Mouse (Mus musculus): Measurements from ENCODE around the gene Med22. TPM values are rescaled to one million over a fixed set of nuclear protein-coding genes. Genes with fewer than 3 reads are reported as not detected.
"Not testable (repeated sequence)": the region's sequence is repeated elsewhere in the genome, so short reads cannot be mapped to it uniquely, and the experiment has no call there.

The Med22 gene
- total RNA-seq, 2 experiments from 2014 or later, result 44.5 to 46.6 TPM

- no peak for TF ChIP-seq CTCF (IDR thresholded peaks at IDR 0.05)
- intact Hi-C loops (cut with DNase I), result loop anchor here (1.0 to 10.0 kb wide), 3 partner anchors 62 to 542 kb away; partner anchors contain the start of genes Brd3os, Rexo4 and Sec16a
- H3K27ac ChIP-seq, result peak within 1 kb of the TSS; percentile 93
- peak; percentile 93 to 95 for DNase-seq (ENCODE audit: extremely low spot score in 1 of 2, low spot score in 2 of 2)
- H3K4me3 ChIP-seq, result peak within 1 kb of the TSS; percentile 71
Observed at GRCm38 (mm10) chr2:26902467-26903220, 7.8 kb downstream of the Med22 start, which contains the start of gene Surf6. TSS of gene Surf6 (minus strand) at chr2:26902879.

GRCm38 (mm10) chr2:26901834-26902400 lies 8.6 kb downstream of the Med22 start:
- no peak for TF ChIP-seq CTCF (IDR thresholded peaks at IDR 0.05)
- intact Hi-C loops (cut with DNase I), result loop anchor here (1.0 to 10.0 kb wide), 3 partner anchors 62 to 543 kb away; partner anchors contain the start of genes Brd3os, Rexo4 and Sec16a
- peak overlapping the region; percentile 93; the same call in 1 of the 2 replicates for H3K27ac ChIP-seq
- no peak for DNase-seq (ENCODE audit: extremely low spot score in 1 of 2, low spot score in 2 of 2)
- peak overlapping the region; percentile 71 for H3K4me3 ChIP-seq

- intact Hi-C loops (cut with DNase I), result loop anchor here (5.0 to 10.0 kb wide), 2 partner anchors 453 to 544 kb away; partner anchors contain the start of genes Brd3os and Sec16a
- H3K27ac ChIP-seq, result no peak overlapping the region
- H3K4me3 ChIP-seq, result no peak overlapping the region
- no peak for DNase-seq (ENCODE audit: extremely low spot score in 1 of 2, low spot score in 2 of 2)
- TF ChIP-seq CTCF (IDR thresholded peaks at IDR 0.05), result no peak
Observed at GRCm38 (mm10) chr2:26900731-26901130, 9.7 kb downstream of the Med22 start.

- DNase-seq (ENCODE audit: extremely low spot score in 1 of 2, low spot score in 2 of 2), result no peak
- Histone ChIP-seq H3K4me3 (no peak overlapping the region), H3K27ac (no peak overlapping the region)
- peak; percentile 18 for TF ChIP-seq CTCF (IDR thresholded peaks at IDR 0.05)
- intact Hi-C loops (cut with DNase I), result no loop called here
Observed at GRCm38 (mm10) chr2:26895898-26896297, 14.6 kb downstream of the Med22 start.

GRCm38 (mm10) chr2:26886170-26886569 lies 24.3 kb downstream of the Med22 start:
- intact Hi-C loops (cut with DNase I); H3K27ac ChIP-seq; DNase-seq (ENCODE audit: extremely low spot score in 1 of 2, low spot score in 2 of 2); H3K4me3 ChIP-seq: not testable (repeated sequence)

- DNase-seq (ENCODE audit: extremely low spot score in 1 of 2, low spot score in 2 of 2); intact Hi-C loops (cut with DNase I); H3K4me3 ChIP-seq; H3K27ac ChIP-seq: not testable (repeated sequence)
Observed at GRCm38 (mm10) chr2:26885541-26885940, 24.9 kb downstream of the Med22 start.

GRCm38 (mm10) chr2:26878571-26878970 lies 31.9 kb downstream of the Med22 start:
- intact Hi-C loops (cut with DNase I), result loop anchor here (10.0 kb wide), 1 partner anchor 204 kb away; the partner anchor contains the start of gene Lcn4
- no peak overlapping the region for H3K27ac ChIP-seq
- no peak for TF ChIP-seq CTCF (IDR thresholded peaks at IDR 0.05)
- no peak overlapping the region for H3K4me3 ChIP-seq
- DNase-seq (ENCODE audit: extremely low spot score in 1 of 2, low spot score in 2 of 2), result no peak

- intact Hi-C loops (cut with DNase I), result loop anchor here (10.0 kb wide), 1 partner anchor 196 kb away; the partner anchor contains the start of gene Lcn4
- no peak for TF ChIP-seq CTCF (IDR thresholded peaks at IDR 0.05)
- no peak for DNase-seq (ENCODE audit: extremely low spot score in 1 of 2, low spot score in 2 of 2)
- Histone ChIP-seq H3K27ac (no peak overlapping the region), H3K4me3 (no peak overlapping the region)
Observed at GRCm38 (mm10) chr2:26870666-26871065, 39.8 kb downstream of the Med22 start.

- no peak for TF ChIP-seq CTCF (IDR thresholded peaks at IDR 0.05)
- Histone ChIP-seq H3K27ac (no peak within 1 kb of the TSS), H3K4me3 (no peak within 1 kb of the TSS)
- no peak for DNase-seq (ENCODE audit: extremely low spot score in 1 of 2, low spot score in 2 of 2)
- intact Hi-C loops (cut with DNase I), result no loop called here
Observed at GRCm38 (mm10) chr2:26864879-26865278, 45.6 kb downstream of the Med22 start, which contains the start of gene Abo. TSS of gene Abo (minus strand) at chr2:26864979.

GRCm38 (mm10) chr2:26862856-26863255 lies 47.6 kb downstream of the Med22 start:
- no peak for TF ChIP-seq CTCF (IDR thresholded peaks at IDR 0.05)
- H3K27ac ChIP-seq, result no peak overlapping the region
- H3K4me3 ChIP-seq, result no peak overlapping the region
- intact Hi-C loops (cut with DNase I), result no loop called here
- no peak for DNase-seq (ENCODE audit: extremely low spot score in 1 of 2, low spot score in 2 of 2)

Other genes with a start within 250 kb of the Med22 start
- gene Lcn4, start 239.4 kb downstream of the Med22 start, total RNA-seq (2021), result not detected
- gene Abo, start 45.7 kb downstream of the Med22 start, total RNA-seq (2021), result not detected
- 10 to 100 TPM; 25.4 to 27.3 TPM for gene Surf6, start 7.8 kb downstream of the Med22 start, total RNA-seq (2021)
- 100 to 1,000 TPM; 208 to 232 TPM for gene Rpl7a, start 87 bp upstream of the Med22 start, total RNA-seq (2021)
- gene Surf2, start 5.7 kb upstream of the Med22 start, total RNA-seq (2021), result 10 to 100 TPM; 37.8 to 37.9 TPM
- gene Surf1, start 5.9 kb upstream of the Med22 start, total RNA-seq (2021), result 10 to 100 TPM; 96.6 to 97.2 TPM
- gene Surf4, start 23.3 kb upstream of the Med22 start, total RNA-seq (2021), result 10 to 100 TPM; 46.6 to 50.0 TPM
- under 1 TPM in 1 of 2 experiments, not detected in 1; 0.37 TPM for gene Stkld1, start 23.4 kb upstream of the Med22 start, total RNA-seq (2021)
- 10 to 100 TPM; 60.1 to 69.6 TPM for gene Rexo4, start 53.7 kb upstream of the Med22 start, total RNA-seq (2021)
- gene Adamts13, start 62.7 kb upstream of the Med22 start, total RNA-seq (2021), result 1 to 10 TPM; 1.8 to 2.3 TPM
- gene Cacfd1, start 99.2 kb upstream of the Med22 start, total RNA-seq (2021), result 10 to 100 TPM; 46.3 to 48.2 TPM
- 10 to 100 TPM; 28.9 to 29.1 TPM for gene Slc2a6, start 117.3 kb upstream of the Med22 start, total RNA-seq (2021)
- gene Mymk, start 161.5 kb upstream of the Med22 start, total RNA-seq (2021), result under 1 TPM in 1 of 2 experiments, not detected in 1; 0.75 TPM
- gene Adamtsl2, start 168.7 kb upstream of the Med22 start, total RNA-seq (2021), result 10 to 100 TPM; 16.2 to 21.4 TPM
- gene Fam163b, start 231.8 kb upstream of the Med22 start, total RNA-seq (2021), result 100 to 1,000 TPM; 103 to 109 TPM

Data from left cerebral cortex, adult 2 months (tissue).